Mouse (Mus musculus): Measurements from ENCODE around the gene Zfp341. TPM values are rescaled to one million over a fixed set of nuclear protein-coding genes. Genes with fewer than 3 reads are reported as not detected.

The Zfp341 gene
- polyA plus RNA-seq, 1 experiment from 2014 or later = 2.3 TPM

DNA sequence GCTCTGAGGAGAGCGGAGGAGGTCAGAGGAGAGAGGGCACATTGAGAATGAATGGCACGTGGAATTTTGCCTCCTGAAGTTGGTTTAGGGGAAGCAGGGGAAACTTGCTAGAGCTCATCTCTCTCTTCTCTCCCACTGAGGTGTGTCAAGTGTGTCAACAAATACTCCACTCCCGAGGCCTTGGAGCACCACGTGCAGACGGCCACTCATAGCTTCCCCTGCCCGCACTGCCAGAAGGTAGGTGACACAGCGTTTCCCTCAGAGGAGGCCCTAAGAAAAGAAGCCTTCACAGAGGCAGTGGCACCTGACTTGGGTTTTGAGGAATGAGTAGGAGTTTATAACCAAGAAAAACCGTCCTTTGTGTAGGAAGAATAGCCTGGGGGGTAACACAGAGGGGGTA lies 28.1 kb downstream of the Zfp341 start:
- Histone ChIP-seq H3K9ac (ENCODE audit: low read depth, low read length) (no peak overlapping the region), H3K36me3 (ENCODE audit: control insufficient read depth, insufficient read depth, low read length) (peaks cover 41% of the 10 kb centered on the region), H3K4me2 (ENCODE audit: low read length) (no peak overlapping the region), H3K4me3 (ENCODE audit: low read length) (no peak overlapping the region), H3K27ac (ENCODE audit: low read depth, low read length) (no peak overlapping the region), H3K27me3 (replicated peaks; ENCODE audit: control insufficient read depth, insufficient read depth, low read length) (no peaks in the 10 kb centered on the region), H3K4me1 (ENCODE audit: control insufficient read depth, insufficient read depth, low read depth, low read length) (no peaks in the 10 kb centered on the region), H3K9me3 (ENCODE audit: control insufficient read depth, low read length) (peaks cover 5% of the 10 kb centered on the region)
- no peak for ATAC-seq
- WGBS = 87% methylated on average over 8 of the region's 8 CpGs

DNA sequence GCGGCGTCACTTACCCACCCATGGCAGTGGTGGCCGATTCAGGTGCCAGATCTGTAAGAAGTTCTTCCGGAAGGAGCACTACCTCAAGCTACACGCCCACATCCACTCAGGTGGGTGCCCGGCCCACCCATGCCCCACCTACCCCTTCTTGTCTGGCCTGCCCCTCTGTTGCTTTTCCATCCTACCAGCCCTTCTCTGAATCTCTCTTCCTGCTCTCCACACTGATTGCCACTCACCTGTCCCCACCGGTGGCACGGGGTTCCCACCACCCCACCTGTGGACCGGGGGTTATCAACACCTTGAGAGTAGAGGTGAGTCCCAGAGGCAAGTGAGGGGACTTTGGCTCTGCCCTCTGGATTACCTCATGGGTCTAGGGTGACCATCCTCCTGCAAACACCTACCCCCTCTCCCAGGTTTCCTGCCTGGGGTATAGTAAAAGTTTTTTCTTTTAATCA lies 28.9 kb downstream of the Zfp341 start:
- H3K9me3 ChIP-seq (ENCODE audit: control insufficient read depth, low read length) = peaks cover 5% of the 10 kb centered on the region
- H3K4me2 ChIP-seq (ENCODE audit: low read length) = no peak overlapping the region
- no peaks in the 10 kb centered on the region for H3K4me1 ChIP-seq (ENCODE audit: control insufficient read depth, insufficient read depth, low read depth, low read length)
- no peaks in the 10 kb centered on the region for H3K27me3 ChIP-seq (replicated peaks; ENCODE audit: control insufficient read depth, insufficient read depth, low read length)
- H3K9ac ChIP-seq (ENCODE audit: low read depth, low read length) = no peak overlapping the region
- no peak overlapping the region for H3K27ac ChIP-seq (ENCODE audit: low read depth, low read length)
- no peak overlapping the region for H3K4me3 ChIP-seq (ENCODE audit: low read length)
- 99% methylated on average over 9 of the region's 9 CpGs for WGBS
- no peak for ATAC-seq
- H3K36me3 ChIP-seq (ENCODE audit: control insufficient read depth, insufficient read depth, low read length) = peaks cover 38% of the 10 kb centered on the region

DNA sequence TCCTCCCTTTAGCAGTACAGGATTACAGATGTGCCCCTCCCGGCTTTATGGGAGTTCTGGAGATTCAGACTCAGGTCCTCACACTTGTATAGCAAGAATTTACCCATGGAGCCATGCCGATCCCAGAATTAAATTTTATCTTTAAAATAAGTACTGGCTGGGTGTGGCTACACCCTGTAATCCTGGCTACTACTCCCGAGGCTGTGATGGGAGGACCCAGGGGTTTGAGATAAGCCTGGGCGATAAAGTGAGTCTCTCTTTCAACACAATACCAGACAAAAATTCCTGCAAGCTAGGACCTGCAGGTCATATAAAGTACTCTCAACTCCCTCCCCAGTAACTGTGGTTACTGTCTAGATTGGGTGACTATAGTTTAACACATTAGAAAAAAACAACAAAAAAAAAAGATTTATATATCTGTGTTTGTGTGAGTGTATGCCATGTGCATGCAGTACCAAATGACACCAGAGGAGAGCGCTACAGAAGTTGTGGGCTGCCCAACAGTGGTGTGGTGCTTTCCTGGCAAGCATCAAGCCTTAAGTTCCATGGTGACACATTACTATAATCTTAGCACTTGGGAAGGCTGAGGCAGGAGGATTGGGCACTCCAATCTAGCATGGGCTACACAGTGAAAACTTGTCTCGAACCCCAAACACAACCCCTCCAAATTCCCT lies 29.8 kb downstream of the Zfp341 start:
- no peak for ATAC-seq

DNA sequence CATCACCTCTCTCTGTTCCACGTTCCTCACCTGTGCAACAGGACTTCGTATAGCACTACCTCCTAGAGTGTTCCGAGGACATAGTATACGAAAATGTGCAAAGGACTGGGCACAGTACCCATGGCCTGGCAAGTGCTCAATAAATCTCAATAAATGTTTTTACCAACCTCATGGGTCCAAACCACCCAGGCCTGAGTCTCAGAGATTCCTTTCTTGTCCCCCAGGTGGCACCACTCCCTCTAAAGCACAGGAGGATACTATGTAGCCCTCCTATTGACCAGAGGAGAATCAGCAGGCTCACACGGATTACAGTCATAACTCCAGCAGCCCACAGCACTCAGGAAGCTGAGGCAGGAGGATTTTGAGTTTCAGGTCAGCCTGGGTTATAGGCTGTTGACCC lies 33.5 kb downstream of the Zfp341 start:
- H3K4me1 ChIP-seq (ENCODE audit: control insufficient read depth, insufficient read depth, low read depth, low read length) = no peaks in the 10 kb centered on the region
- H3K9ac ChIP-seq (ENCODE audit: low read depth, low read length) = no peak overlapping the region
- no peak overlapping the region for H3K4me3 ChIP-seq (ENCODE audit: low read length)
- no peaks in the 10 kb centered on the region for H3K27me3 ChIP-seq (replicated peaks; ENCODE audit: control insufficient read depth, insufficient read depth, low read length)
- H3K9me3 ChIP-seq (ENCODE audit: control insufficient read depth, low read length) = 0 out of 2 replicates have a peak, but pooled peaks cover 2% of the 10 kb centered on the region
- no peak overlapping the region for H3K4me2 ChIP-seq (ENCODE audit: low read length)
- H3K27ac ChIP-seq (ENCODE audit: low read depth, low read length) = no peak overlapping the region
- WGBS = 82% methylated on average over 5 of the region's 5 CpGs
- peaks cover 23% of the 10 kb centered on the region for H3K36me3 ChIP-seq (ENCODE audit: control insufficient read depth, insufficient read depth, low read length)
- no peak for ATAC-seq

More for the DNA sequence above, 29.8 kb downstream of the Zfp341 start:
- H3K9me3 ChIP-seq (ENCODE audit: control insufficient read depth, low read length) = peaks cover 5% of the 10 kb centered on the region
- H3K4me1 ChIP-seq (ENCODE audit: control insufficient read depth, insufficient read depth, low read depth, low read length) = no peaks in the 10 kb centered on the region
- H3K36me3 ChIP-seq (ENCODE audit: control insufficient read depth, insufficient read depth, low read length) = peaks cover 32% of the 10 kb centered on the region
- no peaks in the 10 kb centered on the region for H3K27me3 ChIP-seq (replicated peaks; ENCODE audit: control insufficient read depth, insufficient read depth, low read length)
- no peak overlapping the region for H3K9ac ChIP-seq (ENCODE audit: low read depth, low read length)
- no peak overlapping the region for H3K27ac ChIP-seq (ENCODE audit: low read depth, low read length)
- H3K4me2 ChIP-seq (ENCODE audit: low read length) = no peak overlapping the region
- no peak overlapping the region for H3K4me3 ChIP-seq (ENCODE audit: low read length)
- WGBS = 94% methylated on average over 6 of the region's 6 CpGs

DNA sequence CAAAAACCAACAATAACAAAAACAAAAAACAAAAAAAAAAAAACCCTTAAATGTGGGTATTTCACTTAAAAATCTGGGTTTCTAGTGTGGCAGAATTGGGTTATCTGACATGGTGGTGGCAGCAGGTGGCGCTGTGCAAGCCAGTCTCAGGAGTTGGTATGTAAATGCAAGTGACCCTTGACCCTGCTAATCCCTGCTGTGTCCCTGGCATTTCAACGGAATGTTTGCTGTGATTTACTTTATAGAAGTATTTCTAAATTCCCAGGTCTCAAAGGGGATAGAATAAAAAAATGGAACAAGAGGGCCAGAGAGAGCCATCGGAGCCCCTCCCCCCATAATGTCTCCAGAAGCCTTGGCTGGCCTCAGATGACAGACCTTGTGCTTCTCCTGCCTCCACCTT lies 35.0 kb downstream of the Zfp341 start:
- 30% methylated on average over 3 of the region's 3 CpGs for WGBS
- Histone ChIP-seq H3K4me3 (ENCODE audit: low read length) (no peak overlapping the region), H3K4me1 (ENCODE audit: control insufficient read depth, insufficient read depth, low read depth, low read length) (no peaks in the 10 kb centered on the region), H3K9me3 (ENCODE audit: control insufficient read depth, low read length) (0 out of 2 replicates have a peak, but pooled peaks cover 2% of the 10 kb centered on the region), H3K27me3 (replicated peaks; ENCODE audit: control insufficient read depth, insufficient read depth, low read length) (no peaks in the 10 kb centered on the region), H3K36me3 (ENCODE audit: control insufficient read depth, insufficient read depth, low read length) (peaks cover 10% of the 10 kb centered on the region; the same call in 1 of the 2 replicates), H3K9ac (ENCODE audit: low read depth, low read length) (no peak overlapping the region), H3K4me2 (ENCODE audit: low read length) (no peak overlapping the region), H3K27ac (ENCODE audit: low read depth, low read length) (no peak overlapping the region)
- ATAC-seq = no peak

DNA sequence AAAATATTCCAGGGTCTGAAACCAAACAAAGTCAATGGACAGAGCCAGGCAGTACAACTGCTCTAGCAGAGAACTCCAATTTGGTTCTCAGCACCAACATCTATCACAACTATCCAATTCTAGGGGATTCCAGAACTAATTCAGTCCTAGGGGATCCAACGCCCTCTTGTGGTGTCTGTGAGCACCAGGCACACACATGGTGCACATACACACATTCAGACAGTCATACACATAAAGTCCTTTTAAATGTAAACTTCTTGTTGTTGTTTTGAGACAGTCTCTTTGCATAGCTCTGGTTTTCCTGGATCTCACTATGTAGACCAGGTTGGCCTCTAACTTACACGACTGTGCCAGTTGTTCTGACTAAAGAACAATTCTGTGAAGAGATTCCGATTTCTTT lies 37.3 kb downstream of the Zfp341 start:
- WGBS = 68% methylated on average over 3 of the region's 3 CpGs
- Histone ChIP-seq H3K9ac (ENCODE audit: low read depth, low read length) (no peak overlapping the region), H3K4me2 (ENCODE audit: low read length) (no peak overlapping the region), H3K27me3 (replicated peaks; ENCODE audit: control insufficient read depth, insufficient read depth, low read length) (no peaks in the 10 kb centered on the region), H3K9me3 (ENCODE audit: control insufficient read depth, low read length) (0 out of 2 replicates have a peak, but pooled peaks cover 2% of the 10 kb centered on the region), H3K36me3 (ENCODE audit: control insufficient read depth, insufficient read depth, low read length) (0 out of 2 replicates have a peak, but pooled peaks cover 3% of the 10 kb centered on the region), H3K27ac (ENCODE audit: low read depth, low read length) (no peak overlapping the region), H3K4me1 (ENCODE audit: control insufficient read depth, insufficient read depth, low read depth, low read length) (no peaks in the 10 kb centered on the region), H3K4me3 (ENCODE audit: low read length) (no peak overlapping the region)
- ATAC-seq = no peak

DNA sequence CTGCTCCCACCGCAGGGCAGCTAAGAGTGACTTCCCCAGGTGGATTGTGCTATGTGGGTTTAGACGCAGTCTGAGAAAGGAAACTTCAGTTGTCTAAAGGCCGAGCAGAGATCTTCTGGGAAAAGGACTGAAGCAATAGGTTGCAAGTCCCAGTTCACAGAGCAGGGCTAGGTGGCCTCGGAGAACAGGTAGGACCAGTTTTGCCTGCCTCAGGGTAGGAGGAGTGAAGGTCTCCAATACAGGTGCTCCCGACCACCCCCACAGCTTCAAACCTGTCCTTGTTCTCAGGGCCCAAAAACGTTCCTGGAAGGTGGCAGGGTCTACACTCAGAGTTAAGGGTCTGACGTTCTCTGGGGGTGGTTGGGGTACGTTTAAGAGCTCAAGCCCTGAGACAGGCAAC lies 38.3 kb downstream of the Zfp341 start, which contains the start of gene Chmp4b:
Chmp4b (plus strand) TSS at position 343 of the 400 bp plus-strand sequence.
- ATAC-seq = no peak
- Histone ChIP-seq H3K4me2 (ENCODE audit: low read length) (no peak within 1 kb of the TSS), H3K36me3 (ENCODE audit: control insufficient read depth, insufficient read depth, low read length) (no peaks in the 10 kb centered on the region), H3K27me3 (replicated peaks; ENCODE audit: control insufficient read depth, insufficient read depth, low read length) (no peaks in the 10 kb centered on the region), H3K4me3 (ENCODE audit: low read length) (no peak within 1 kb of the TSS), H3K4me1 (ENCODE audit: control insufficient read depth, insufficient read depth, low read depth, low read length) (peaks cover 1% of the 10 kb centered on the region; the same call in 1 of the 2 replicates), H3K27ac (ENCODE audit: low read depth, low read length) (no peak within 1 kb of the TSS), H3K9ac (ENCODE audit: low read depth, low read length) (no peak within 1 kb of the TSS), H3K9me3 (ENCODE audit: control insufficient read depth, low read length) (0 out of 2 replicates have a peak, but pooled peaks cover 2% of the 10 kb centered on the region)
- WGBS = 50% methylated on average over 8 of the region's 8 CpGs

DNA sequence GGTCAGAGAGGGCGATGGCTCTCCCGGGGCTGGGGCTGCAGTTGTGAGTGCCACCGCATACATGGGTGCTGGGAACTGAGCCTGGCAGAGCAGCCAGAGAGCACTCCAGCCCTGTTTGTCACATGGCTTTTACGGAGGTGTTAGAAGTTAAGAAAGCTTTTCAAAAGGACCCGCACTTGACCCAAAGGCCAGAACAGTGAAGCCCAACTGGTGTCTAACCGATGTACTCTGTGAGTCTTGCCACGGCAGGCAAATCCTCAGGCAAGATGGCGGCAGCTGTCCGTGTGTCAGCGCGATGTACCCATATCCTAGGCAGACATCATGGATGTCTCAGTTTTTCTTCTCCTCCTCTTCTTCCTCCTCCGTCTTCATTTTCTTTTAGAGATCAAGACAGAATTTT lies 41.9 kb downstream of the Zfp341 start:
- no peak overlapping the region for H3K4me3 ChIP-seq (ENCODE audit: low read length)
- peaks cover 21% of the 10 kb centered on the region for H3K4me1 ChIP-seq (ENCODE audit: control insufficient read depth, insufficient read depth, low read depth, low read length)
- H3K9ac ChIP-seq (ENCODE audit: low read depth, low read length) = no peak overlapping the region
- H3K9me3 ChIP-seq (ENCODE audit: control insufficient read depth, low read length) = 0 out of 2 replicates have a peak, but pooled peaks cover 2% of the 10 kb centered on the region
- no peak overlapping the region for H3K27ac ChIP-seq (ENCODE audit: low read depth, low read length)
- no peak for ATAC-seq
- H3K27me3 ChIP-seq (replicated peaks; ENCODE audit: control insufficient read depth, insufficient read depth, low read length) = no peaks in the 10 kb centered on the region
- no peaks in the 10 kb centered on the region for H3K36me3 ChIP-seq (ENCODE audit: control insufficient read depth, insufficient read depth, low read length)
- no peak overlapping the region for H3K4me2 ChIP-seq (ENCODE audit: low read length)
- WGBS = 96% methylated on average over 12 of the region's 12 CpGs

DNA sequence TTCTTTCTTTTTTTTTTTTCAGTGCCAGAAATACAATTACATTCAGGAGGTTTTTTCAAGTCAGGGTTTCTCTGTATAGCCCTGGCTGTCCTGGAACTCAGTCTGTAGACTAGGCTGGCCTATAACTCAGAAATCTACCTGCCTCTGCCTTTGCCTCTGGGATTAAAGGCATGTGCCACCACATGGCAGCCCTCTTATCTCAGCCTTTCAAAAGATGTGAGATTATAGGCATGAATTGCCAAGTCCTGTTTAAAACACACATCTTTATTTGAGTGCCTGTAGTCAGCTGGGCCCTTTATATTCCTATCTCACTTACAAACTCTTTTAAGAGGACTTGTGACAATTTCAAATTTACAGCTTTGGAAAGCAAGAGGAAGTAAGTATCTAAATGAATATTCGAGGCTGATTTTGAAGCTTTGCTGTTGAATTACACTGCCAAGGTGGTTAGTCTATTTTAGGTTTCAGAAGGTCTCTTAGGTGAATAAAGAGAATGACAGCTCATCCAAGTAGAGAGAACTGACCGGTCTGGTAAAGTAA lies 42.8 kb downstream of the Zfp341 start:
- H3K9ac ChIP-seq (ENCODE audit: low read depth, low read length) = peak overlapping the region; percentile 33; the same call in 1 of the 2 replicates
- H3K27ac ChIP-seq (ENCODE audit: low read depth, low read length) = no peak overlapping the region
- H3K9me3 ChIP-seq (ENCODE audit: control insufficient read depth, low read length) = no peaks in the 10 kb centered on the region
- H3K4me3 ChIP-seq (ENCODE audit: low read length) = no peak overlapping the region; the same call in 1 of the 2 replicates
- H3K27me3 ChIP-seq (replicated peaks; ENCODE audit: control insufficient read depth, insufficient read depth, low read length) = no peaks in the 10 kb centered on the region
- H3K4me2 ChIP-seq (ENCODE audit: low read length) = no peak overlapping the region; the same call in 1 of the 2 replicates
- 86% methylated on average over 2 of the region's 2 CpGs for WGBS
- ATAC-seq = no peak
- peaks cover 25% of the 10 kb centered on the region for H3K4me1 ChIP-seq (ENCODE audit: control insufficient read depth, insufficient read depth, low read depth, low read length)
- peaks cover 1% of the 10 kb centered on the region; the same call in 1 of the 2 replicates for H3K36me3 ChIP-seq (ENCODE audit: control insufficient read depth, insufficient read depth, low read length)

All from hindbrain, embryonic 16.5 days (tissue).